In the genomic region with DNA sequence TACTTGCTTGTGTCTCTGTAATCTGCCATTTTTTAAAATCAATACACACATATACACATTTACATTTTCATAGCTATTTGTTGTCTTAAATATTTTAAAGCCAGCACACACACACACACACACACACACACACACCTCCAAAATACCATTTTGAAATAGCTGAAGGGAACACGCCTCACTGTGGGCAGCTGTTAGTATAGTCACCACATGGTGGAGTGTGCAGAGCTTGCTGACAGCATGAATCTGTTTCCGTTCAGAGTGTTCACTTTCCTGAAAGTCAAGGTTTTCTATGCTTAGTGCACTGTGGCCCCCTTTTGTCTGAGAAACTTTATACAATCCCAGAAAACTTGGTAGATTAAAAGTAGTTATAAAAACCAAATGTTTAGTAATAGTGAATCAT, we compare ENCODE assay signal across 16 mouse cellular contexts. TPM values are rescaled to one million over a fixed set of nuclear protein-coding genes. Genes with fewer than 3 reads are reported as not detected.
DNase-seq lines count a peak whose midpoint lies in the region; ATAC-seq and TF ChIP-seq lines count a peak whose summit lies in the region.
"Had no signal": no experiment of that assay in that cellular context is flagged by ENCODE, and none has a peak within 500 bp of the region (broad histone marks: within the 10 kb centered on the region; RNA-seq: fewer than 3 reads in every experiment).

No protein-coding gene starts in this region.

- no peak overlapping the region for H3K9ac ChIP-seq in embryonic facial prominence, embryonic 14.5 days (ENCODE audit: low read depth, low read length)
- H3K9ac ChIP-seq: heart, embryonic 12.5 days; hindbrain, embryonic 15.5 days; limb, embryonic 13.5 days; neural tube, embryonic 15.5 days had no signal

- H3K27ac ChIP-seq in embryonic facial prominence, embryonic 14.5 days (replicated peaks; ENCODE audit: low read depth, low read length), result no peak overlapping the region
- no peak overlapping the region for H3K27ac ChIP-seq in embryonic facial prominence, embryonic 10.5 days (replicated peaks)
- H3K27ac ChIP-seq in layer of hippocampus, adult 2 months, result no peak overlapping the region
- H3K27ac ChIP-seq: hindbrain, embryonic 15.5 days; limb, embryonic 13.5 days; neural tube, embryonic 15.5 days had no signal

- H3K4me2 ChIP-seq in embryonic facial prominence, embryonic 14.5 days (ENCODE audit: low read depth, low read length), result no peak overlapping the region
- H3K4me2 ChIP-seq: heart, embryonic 12.5 days; hindbrain, embryonic 15.5 days; limb, embryonic 13.5 days; neural tube, embryonic 15.5 days had no signal

- no peak overlapping the region for H3K4me3 ChIP-seq in embryonic facial prominence, embryonic 14.5 days (ENCODE audit: low read depth, low read length)
- no peak overlapping the region for H3K4me3 ChIP-seq in embryonic facial prominence, embryonic 10.5 days
- H3K4me3 ChIP-seq in layer of hippocampus, adult 2 months, result no peak overlapping the region
- H3K4me3 ChIP-seq: heart, embryonic 12.5 days; hindbrain, embryonic 15.5 days; limb, embryonic 13.5 days; neural tube, embryonic 15.5 days had no signal

- ATAC-seq in embryonic facial prominence, embryonic 14.5 days (ENCODE audit: low read depth), result no peak

- no peaks in the 10 kb centered on the region for H3K9me3 ChIP-seq in embryonic facial prominence, embryonic 14.5 days (ENCODE audit: control insufficient read depth, low read length)
- H3K9me3 ChIP-seq in embryonic facial prominence, embryonic 10.5 days, result no peaks in the 10 kb centered on the region
- H3K9me3 ChIP-seq: heart, embryonic 12.5 days; hindbrain, embryonic 15.5 days; limb, embryonic 13.5 days; neural tube, embryonic 15.5 days had no signal

- H3K4me1 ChIP-seq in embryonic facial prominence, embryonic 14.5 days (ENCODE audit: control insufficient read depth, insufficient read depth, low read length), result no peaks in the 10 kb centered on the region
- H3K4me1 ChIP-seq in embryonic facial prominence, embryonic 10.5 days, result no peaks in the 10 kb centered on the region
- H3K4me1 ChIP-seq: heart, embryonic 12.5 days; hindbrain, embryonic 15.5 days; limb, embryonic 13.5 days; neural tube, embryonic 15.5 days had no signal

- peak; percentile 45 for TF ChIP-seq CTCF in layer of hippocampus, adult 2 months (conservative IDR thresholded peaks at IDR 0.05)

- no peaks in the 10 kb centered on the region for H3K27me3 ChIP-seq in embryonic facial prominence, embryonic 14.5 days (replicated peaks; ENCODE audit: control insufficient read depth, insufficient read depth, low read length)
- no peaks in the 10 kb centered on the region for H3K27me3 ChIP-seq in embryonic facial prominence, embryonic 10.5 days (replicated peaks; ENCODE audit: low read depth, poor library complexity, severe bottlenecking)
- H3K27me3 ChIP-seq: heart, embryonic 12.5 days; hindbrain, embryonic 15.5 days; limb, embryonic 13.5 days; neural tube, embryonic 15.5 days had no signal

- 27% methylated on average over 2 of the region's 2 CpGs for WGBS in embryonic facial prominence, embryonic 14.5 days
- WGBS in embryonic facial prominence, embryonic 10.5 days, result 62% methylated on average over 2 of the region's 2 CpGs

- DNase-seq in embryonic facial prominence, embryonic 14.5 days (ENCODE audit: low spot score), result peak; percentile 41
- no peak for DNase-seq in embryonic facial prominence, embryonic 10.5 days (ENCODE audit: low spot score)
- peak in 1 of 2 experiments; percentile 16 for DNase-seq in layer of hippocampus, adult 2 months (ENCODE audit: low spot score in 2 of 2)
- DNase-seq in layer of hippocampus, postnatal 10 days (ENCODE audit: low spot score in 2 of 2), result no peak
- DNase-seq in right cerebral cortex, adult 18-20 months, result peak; percentile 17
- no peak for DNase-seq in right cerebral cortex, postnatal 25 days
- no peak for DNase-seq in urinary bladder, adult 2 months (ENCODE audit: low spot score)
- no peak for DNase-seq in frontal cortex, postnatal 25 days (ENCODE audit: low spot score in 2 of 2)
- DNase-seq: cerebellum, postnatal 10 days; kidney, postnatal 10 days; spleen, adult 18-20 months; thymus, adult 18-20 months had no signal

- no peaks in the 10 kb centered on the region for H3K36me3 ChIP-seq in embryonic facial prominence, embryonic 14.5 days (ENCODE audit: control insufficient read depth, insufficient read depth, low read length)
- H3K36me3 ChIP-seq in embryonic facial prominence, embryonic 10.5 days (replicated peaks), result no peaks in the 10 kb centered on the region
- H3K36me3 ChIP-seq: heart, embryonic 12.5 days; hindbrain, embryonic 15.5 days; limb, embryonic 13.5 days; neural tube, embryonic 15.5 days had no signal

RNA-seq across cellular contexts. Expression of a gene that starts 9.8 kb away (rescaled TPM):
- 27.6 and 31.0 TPM in 2 replicates for polyA plus RNA-seq in embryonic facial prominence, embryonic 14.5 days (2014; fragmentation: Nextera tagmentation; extraction: Ambion mirVana)
- polyA plus RNA-seq in embryonic facial prominence, embryonic 10.5 days (2016; fragmentation: Nextera tagmentation; extraction: Ambion mirVana), result 25.1 and 26.2 TPM in 2 replicates
- 10 to 100 TPM; 16.8 to 18.8 TPM for total RNA-seq in layer of hippocampus, adult 2 months (2021)
- 10 to 100 TPM; 17.9 to 19.6 TPM for total RNA-seq in layer of hippocampus, postnatal 10 days (2021)
- 29.6 and 31.3 TPM in 2 replicates for polyA plus RNA-seq in urinary bladder, adult 2 months (2012; rRNA removed)

RNA-seq across cellular contexts. Expression of a gene that starts 53.4 kb away (rescaled TPM):
- 126 and 130 TPM in 2 replicates for polyA plus RNA-seq in embryonic facial prominence, embryonic 14.5 days (2014; fragmentation: Nextera tagmentation; extraction: Ambion mirVana)
- 74.0 and 74.1 TPM in 2 replicates for polyA plus RNA-seq in embryonic facial prominence, embryonic 10.5 days (2016; fragmentation: Nextera tagmentation; extraction: Ambion mirVana)
- 10 to 100 TPM; 32.9 to 35.2 TPM for total RNA-seq in layer of hippocampus, adult 2 months (2021)
- total RNA-seq in layer of hippocampus, postnatal 10 days (2021), result 10 to 100 TPM; 48.0 to 51.7 TPM
- polyA plus RNA-seq in urinary bladder, adult 2 months (2012; rRNA removed), result 57.9 and 69.8 TPM in 2 replicates

Comparison
In these comparisons a context has a peak if more than half of its experiments do, and no peak if none do; other contexts are left out.
1. DNase-seq: peak in embryonic facial prominence, embryonic 14.5 days (single experiment) and right cerebral cortex, adult 18-20 months (single experiment); none in embryonic facial prominence, embryonic 10.5 days (single experiment), layer of hippocampus, postnatal 10 days (0 of 2), right cerebral cortex, postnatal 25 days (single experiment), urinary bladder, adult 2 months (single experiment) and frontal cortex, postnatal 25 days (0 of 2).